8 mouse cellular contexts compared by ENCODE assay signal in genomic region chr19:15868865-15869698, GRCm38 (mm10).
DNase-seq lines count a peak whose midpoint lies in the region; ATAC-seq and TF ChIP-seq lines count a peak whose summit lies in the region.
"Had no signal": no experiment of that assay in that cellular context is flagged by ENCODE, and none has a peak within 500 bp of the region (broad histone marks: within the 10 kb centered on the region; RNA-seq: fewer than 3 reads in every experiment).

No protein-coding gene starts in this region.

- no peaks in the 10 kb centered on the region for H3K9me3 ChIP-seq in lung, embryonic 14.5 days (ENCODE audit: low read depth, low read length)
- no peaks in the 10 kb centered on the region for H3K9me3 ChIP-seq in hindbrain, embryonic 12.5 days (replicated peaks)
- no peaks in the 10 kb centered on the region for H3K9me3 ChIP-seq in limb, embryonic 14.5 days (ENCODE audit: control insufficient read depth, low read length)
- H3K9me3 ChIP-seq: liver, embryonic 15.5 days had no signal

- H3K9ac ChIP-seq in lung, embryonic 14.5 days = no peak overlapping the region
- no peak overlapping the region for H3K9ac ChIP-seq in hindbrain, embryonic 12.5 days
- H3K9ac ChIP-seq in limb, embryonic 14.5 days (ENCODE audit: low read depth, low read length, severe bottlenecking) = no peak overlapping the region
- H3K9ac ChIP-seq: liver, embryonic 15.5 days had no signal

- no peak for TF ChIP-seq POLR2A in limb, embryonic 14.5 days (IDR thresholded peaks at IDR 0.05; ENCODE audit: borderline replicate concordance, extremely low read depth, insufficient read depth, insufficient read length)
- no peak for TF ChIP-seq POLR2A in thymus, adult 2 months (IDR thresholded peaks at IDR 0.05; ENCODE audit: control insufficient read depth, extremely low read depth, insufficient read depth, low read length, poor library complexity)

- WGBS in lung, embryonic 14.5 days = 23% methylated on average over 7 of the region's 7 CpGs
- WGBS in hindbrain, embryonic 12.5 days = 29% methylated on average over 7 of the region's 7 CpGs
- 21% methylated on average over 7 of the region's 7 CpGs for WGBS in limb, embryonic 14.5 days
- 23% methylated on average over 7 of the region's 7 CpGs for WGBS in thymus, adult 2 months

- no peaks in the 10 kb centered on the region for H3K36me3 ChIP-seq in lung, embryonic 14.5 days (ENCODE audit: insufficient read depth)
- H3K36me3 ChIP-seq in hindbrain, embryonic 12.5 days = no peaks in the 10 kb centered on the region
- H3K36me3 ChIP-seq in limb, embryonic 14.5 days (ENCODE audit: control insufficient read depth, insufficient read depth, low read length) = no peaks in the 10 kb centered on the region
- no peaks in the 10 kb centered on the region for H3K36me3 ChIP-seq in thymus, adult 2 months (ENCODE audit: control insufficient read depth, insufficient read depth, low read length)
- H3K36me3 ChIP-seq: liver, embryonic 15.5 days had no signal

- H3K4me1 ChIP-seq in lung, embryonic 14.5 days (ENCODE audit: insufficient read depth) = no peaks in the 10 kb centered on the region; the same call in 1 of the 2 replicates
- peaks cover 8% of the 10 kb centered on the region; the same call in 1 of the 2 replicates for H3K4me1 ChIP-seq in hindbrain, embryonic 12.5 days
- no peaks in the 10 kb centered on the region for H3K4me1 ChIP-seq in limb, embryonic 14.5 days (ENCODE audit: control insufficient read depth, insufficient read depth, low read length)
- no peaks in the 10 kb centered on the region for H3K4me1 ChIP-seq in thymus, adult 2 months (replicated peaks; ENCODE audit: control insufficient read depth, insufficient read depth, low read length)
- H3K4me1 ChIP-seq: liver, embryonic 15.5 days had no signal

- no peaks in the 10 kb centered on the region for H3K27me3 ChIP-seq in lung, embryonic 14.5 days (ENCODE audit: insufficient read depth, low read length)
- no peaks in the 10 kb centered on the region for H3K27me3 ChIP-seq in hindbrain, embryonic 12.5 days
- no peaks in the 10 kb centered on the region for H3K27me3 ChIP-seq in limb, embryonic 14.5 days (ENCODE audit: control insufficient read depth, insufficient read depth, low read length)
- no peaks in the 10 kb centered on the region for H3K27me3 ChIP-seq in thymus, adult 2 months (ENCODE audit: control insufficient read depth, insufficient read depth, low read length)
- H3K27me3 ChIP-seq: liver, embryonic 15.5 days had no signal

- TF ChIP-seq CTCF in lung, embryonic 14.5 days (IDR thresholded peaks at IDR 0.05; ENCODE audit: low read depth) = peak; percentile 84
- TF ChIP-seq CTCF in thymus, adult 2 months (IDR thresholded peaks at IDR 0.05; ENCODE audit: borderline replicate concordance, control insufficient read depth, extremely low read depth, insufficient read depth, low read length, poor library complexity) = no peak

- H3K4me3 ChIP-seq in lung, embryonic 14.5 days (ENCODE audit: low read depth, low read length) = no peak overlapping the region
- no peak overlapping the region for H3K4me3 ChIP-seq in hindbrain, embryonic 12.5 days
- H3K4me3 ChIP-seq in limb, embryonic 14.5 days (replicated peaks; ENCODE audit: low read length) = no peak overlapping the region
- no peak overlapping the region for H3K4me3 ChIP-seq in thymus, adult 2 months (ENCODE audit: control insufficient read depth, insufficient read depth, low read length)
- H3K4me3 ChIP-seq: liver, embryonic 15.5 days had no signal

- no peak overlapping the region for H3K27ac ChIP-seq in lung, embryonic 14.5 days (ENCODE audit: low read depth)
- H3K27ac ChIP-seq in hindbrain, embryonic 12.5 days = no peak overlapping the region
- H3K27ac ChIP-seq in limb, embryonic 14.5 days (replicated peaks; ENCODE audit: low read depth, low read length) = no peak overlapping the region
- H3K27ac ChIP-seq in thymus, adult 2 months (ENCODE audit: control insufficient read depth, insufficient read depth, low read length) = no peak overlapping the region
- H3K27ac ChIP-seq: liver, embryonic 15.5 days had no signal

- ATAC-seq in lung, embryonic 14.5 days (ENCODE audit: insufficient read depth) = peak; percentile 47; the same call in 1 of the 2 replicates
- peak; percentile 53; the same call in 1 of the 2 replicates for ATAC-seq in hindbrain, embryonic 12.5 days (ENCODE audit: low FRiP score)
- no peak for ATAC-seq in limb, embryonic 14.5 days (ENCODE audit: low FRiP score, low read depth)

- H3K4me2 ChIP-seq in lung, embryonic 14.5 days = no peak overlapping the region
- H3K4me2 ChIP-seq in hindbrain, embryonic 12.5 days (replicated peaks) = no peak overlapping the region
- no peak overlapping the region for H3K4me2 ChIP-seq in limb, embryonic 14.5 days (replicated peaks; ENCODE audit: low read depth, low read length, severe bottlenecking)
- H3K4me2 ChIP-seq: liver, embryonic 15.5 days had no signal

- DNase-seq in lung, embryonic 14.5 days = peak; percentile 80
- DNase-seq in lung, adult 18-20 months = no peak
- DNase-seq in embryo, embryonic 10.5 days (ENCODE audit: low spot score) = peak; percentile 73
- DNase-seq in limb, embryonic 14.5 days (ENCODE audit: low spot score) = peak; percentile 38
- DNase-seq in right cerebral cortex, adult 18-20 months = peak; percentile 45
- no peak for DNase-seq in thymus, adult 2 months

Comparison
In these comparisons a context has a peak if more than half of its experiments do, and no peak if none do; other contexts are left out.
1. DNase-seq: peak in lung, embryonic 14.5 days (single experiment), embryo, embryonic 10.5 days (single experiment), limb, embryonic 14.5 days (single experiment) and right cerebral cortex, adult 18-20 months (single experiment); none in lung, adult 18-20 months (0 of 2) and thymus, adult 2 months (single experiment).